Mouse (Mus musculus) lung, adult 2 months (tissue): ENCODE data around the gene Rab40b.

Source experiments
- CTCF ChIP-seq: fragments of 200-500 bp; IDR thresholded peaks from 2 replicates; pipeline ENCODE4 v1.5.1; 2011; ENCODE audit warnings: mild to moderate bottlenecking, low read length, control low read depth; ENCODE audit not compliant: insufficient read depth
- POLR2A ChIP-seq: fragments of 200-500 bp; IDR thresholded peaks from 2 replicates; pipeline ENCODE4 v1.6.1; 2011; ENCODE audit warnings: low read depth, mild to moderate bottlenecking, control low read depth, low read length, borderline replicate concordance; ENCODE audit errors: extremely low read depth

DNA sequence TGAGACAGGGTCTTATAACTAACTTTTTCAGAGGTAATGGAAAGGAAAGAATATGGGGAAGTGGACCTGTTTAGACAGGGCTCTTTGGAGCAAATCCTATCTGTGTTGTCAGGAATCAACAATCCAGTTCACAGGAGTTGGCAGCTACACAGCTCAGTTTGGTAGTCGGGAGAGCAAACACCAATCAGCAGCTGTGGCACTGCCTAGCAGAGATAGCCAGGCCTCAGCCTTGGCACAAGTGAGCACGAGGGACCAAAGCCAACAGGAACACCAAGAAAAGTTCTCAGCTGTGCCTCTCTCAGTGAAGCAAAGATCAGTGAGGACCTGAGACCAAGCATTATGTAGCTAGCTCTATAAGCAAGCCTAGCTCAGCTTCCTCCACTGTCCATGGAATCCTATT lies 41.0 kb downstream of the Rab40b start:
- TF ChIP-seq CTCF (no peak), POLR2A (no peak)
